Mouse (Mus musculus) hindbrain, embryonic 11.5 days (tissue): ENCODE results near the gene Pwp1. TPM values are rescaled to one million over a fixed set of nuclear protein-coding genes. Genes with fewer than 3 reads are reported as not detected.
"Not testable (repeated sequence)": the region's sequence is repeated elsewhere in the genome, so short reads cannot be mapped to it uniquely, and the experiment has no call there.

Source experiments
- ATAC-seq: fragments of 200-750 bp; cut with Nextera tagmentation; 2 replicates; pipeline ENCODE4 v1.8.0; 2017; ENCODE audit warnings: mild to moderate bottlenecking, moderate TSS enrichment, moderate library complexity; ENCODE audit not compliant: low FRiP score
- DNase-seq: peaks from one replicate; pipeline ENCODE4 v3.0.0-alpha.2; 2015; ENCODE audit warnings: low spot score
- H3K27ac ChIP-seq: fragments of 300-500 bp; sonication (generic); 2 replicates; pipeline ENCODE4 v1.5.1; 2014; ENCODE audit warnings: mild to moderate bottlenecking, low read depth, low read length
- H3K27me3 ChIP-seq: fragments of 300-500 bp; sonication (generic); 2 replicates; pipeline ENCODE4 v1.6.1; 2014; ENCODE audit warnings: mild to moderate bottlenecking, low read length, moderate library complexity, mixed read lengths; ENCODE audit not compliant: control insufficient read depth, insufficient read depth
- H3K36me3 ChIP-seq: fragments of 300-500 bp; sonication (generic); 2 replicates; pipeline ENCODE4 v1.6.1; 2014; ENCODE audit warnings: mild to moderate bottlenecking, low read length, moderate library complexity, mixed read lengths; ENCODE audit not compliant: control insufficient read depth, insufficient read depth
- H3K4me1 ChIP-seq: fragments of 300-500 bp; sonication (generic); replicated peaks from 2 replicates; pipeline ENCODE4 v1.6.1; 2014; ENCODE audit warnings: low read length, mixed read lengths; ENCODE audit not compliant: control insufficient read depth, insufficient read depth
- H3K4me2 ChIP-seq: fragments of 300-500 bp; sonication (generic); replicated peaks from 2 replicates; pipeline ENCODE4 v1.6.1; 2014; ENCODE audit warnings: mild to moderate bottlenecking, low read depth, low read length
- H3K4me3 ChIP-seq: fragments of 300-500 bp; sonication (generic); 2 replicates; pipeline ENCODE4 v1.5.1; 2014; ENCODE audit warnings: low read depth, low read length
- H3K9ac ChIP-seq: fragments of 300-500 bp; sonication (generic); 2 replicates; pipeline ENCODE4 v1.6.1; 2014; ENCODE audit warnings: low read depth, low read length
- H3K9me3 ChIP-seq: fragments of 300-500 bp; sonication (generic); 2 replicates; pipeline ENCODE4 v1.6.1; 2016; ENCODE audit warnings: low read length; ENCODE audit not compliant: control insufficient read depth
- WGBS: fragments of 180-500 bp; shearing (Covaris S2); extraction: QIAGEN DNeasy Blood & Tissue Kit; methylation state at CpG from one replicate; pipeline ENCODE4 v1.1.7; 2014; 5-methylcytosine and 5-hydroxymethylcytosine counted together
- polyA plus RNA-seq: library from polyadenylated mRNA; unstranded; fragments of >200 nt; fragmentation: Nextera tagmentation; extraction: Ambion mirVana; gene quantifications from 2 replicates; pipeline ENCODE4 v1.2.1, GENCODE M21; 2014

Gene Pwp1
- polyA plus RNA-seq: 91.7 and 93.5 TPM in 2 replicates

- not testable (repeated sequence) for H3K27me3 ChIP-seq, H3K36me3 ChIP-seq, H3K27ac ChIP-seq, H3K4me1 ChIP-seq, H3K9me3 ChIP-seq
- 4% methylated on average over 33 of the region's 49 CpGs for WGBS
- ATAC-seq (peak; percentile 95), DNase-seq (peak; percentile 75)
- Histone ChIP-seq H3K4me2 (peak within 1 kb of the TSS; percentile 79), H3K4me3 (peak within 1 kb of the TSS; percentile 45), H3K9ac (peak within 1 kb of the TSS; percentile 81)
These were observed at the start of gene Pwp1 for GRCm38 (mm10) chr10:85829085-85829853. Gene Pwp1, plus strand, starts transcription at chr10:85829494.

- not testable (repeated sequence) for H3K36me3 ChIP-seq, H3K9ac ChIP-seq, H3K4me2 ChIP-seq, ATAC-seq, H3K27ac ChIP-seq, H3K27me3 ChIP-seq, H3K4me3 ChIP-seq, H3K4me1 ChIP-seq, H3K9me3 ChIP-seq, DNase-seq
- 92% methylated on average over 1 of the region's 3 CpGs for WGBS
These were observed 7.1 kb upstream of the Pwp1 start for GRCm38 (mm10) chr10:85822143-85822696.

- H3K36me3 ChIP-seq, H3K9me3 ChIP-seq, H3K27me3 ChIP-seq, DNase-seq, H3K4me1 ChIP-seq, H3K4me3 ChIP-seq, ATAC-seq, H3K4me2 ChIP-seq, H3K9ac ChIP-seq, H3K27ac ChIP-seq: not testable (repeated sequence)
- WGBS: 93% methylated on average over 1 of the region's 1 CpGs
These were observed 5.5 kb upstream of the Pwp1 start for GRCm38 (mm10) chr10:85823752-85824151.

GRCm38 (mm10) chr10:85828722-85829084, 591 bp upstream of the Pwp1 start:
- H3K4me1 ChIP-seq, H3K4me3 ChIP-seq, H3K9ac ChIP-seq, H3K36me3 ChIP-seq, H3K27ac ChIP-seq, H3K9me3 ChIP-seq, H3K27me3 ChIP-seq, H3K4me2 ChIP-seq, DNase-seq: not testable (repeated sequence)
- 64% methylated on average over 5 of the region's 5 CpGs for WGBS
- peak; percentile 26; the same call in 1 of the 2 replicates for ATAC-seq

- Histone ChIP-seq H3K27ac (no peak overlapping the region), H3K4me1 (no peaks in the 10 kb centered on the region), H3K4me2 (no peak overlapping the region), H3K4me3 (no peak overlapping the region), H3K9me3 (no peaks in the 10 kb centered on the region), H3K9ac (no peak overlapping the region), H3K27me3 (no peaks in the 10 kb centered on the region), H3K36me3 (no peaks in the 10 kb centered on the region)
- 85% methylated on average over 4 of the region's 4 CpGs for WGBS
- no peak for DNase-seq
- no peak for ATAC-seq
These were observed 17.0 kb downstream of the Pwp1 start for GRCm38 (mm10) chr10:85846105-85846862.

GRCm38 (mm10) chr10:85871698-85872478, 42.6 kb downstream of the Pwp1 start:
- Histone ChIP-seq H3K36me3 (0 out of 2 replicates have a peak, but pooled peaks cover 2% of the 10 kb centered on the region), H3K9me3 (no peaks in the 10 kb centered on the region), H3K4me3 (peak overlapping the region; percentile 87), H3K4me1 (no peaks in the 10 kb centered on the region), H3K4me2 (peak overlapping the region; percentile 61), H3K27ac (no peak overlapping the region; the same call in 1 of the 2 replicates), H3K27me3 (no peaks in the 10 kb centered on the region), H3K9ac (peak overlapping the region; percentile 82)
- ATAC-seq (peak; percentile 97), DNase-seq (peak; percentile 95)
- WGBS: under 1% methylated on average over 55 of the region's 55 CpGs

- Histone ChIP-seq H3K9ac (peak overlapping the region; percentile 82), H3K27ac (no peak overlapping the region), H3K4me3 (peak overlapping the region; percentile 87), H3K36me3 (0 out of 2 replicates have a peak, but pooled peaks cover 2% of the 10 kb centered on the region), H3K9me3 (no peaks in the 10 kb centered on the region), H3K4me1 (no peaks in the 10 kb centered on the region), H3K4me2 (peak overlapping the region; percentile 61), H3K27me3 (no peaks in the 10 kb centered on the region)
- no peak for DNase-seq
- WGBS: 10% methylated on average over 5 of the region's 5 CpGs
- peak; percentile 1; the same call in 1 of the 2 replicates for ATAC-seq
These were observed 43.1 kb downstream of the Pwp1 start for GRCm38 (mm10) chr10:85872479-85872773.

- Histone ChIP-seq H3K27ac (no peak overlapping the region), H3K4me1 (no peaks in the 10 kb centered on the region), H3K9me3 (no peaks in the 10 kb centered on the region), H3K9ac (no peak overlapping the region), H3K27me3 (no peaks in the 10 kb centered on the region), H3K36me3 (0 out of 2 replicates have a peak, but pooled peaks cover 2% of the 10 kb centered on the region), H3K4me2 (no peak overlapping the region), H3K4me3 (no peak overlapping the region)
- 93% methylated on average over 13 of the region's 13 CpGs for WGBS
- ATAC-seq (no peak), DNase-seq (no peak)
These were observed 44.7 kb downstream of the Pwp1 start for GRCm38 (mm10) chr10:85873861-85874544.
